Mouse (Mus musculus): ENCODE measurements at regions not wholly inside any gene's neighbourhood (a gene's known extent, or its start where the extent isn't known, plus 50 kb on each side); places are given as distances from the start of the nearest gene placed in this dataset.

DNA sequence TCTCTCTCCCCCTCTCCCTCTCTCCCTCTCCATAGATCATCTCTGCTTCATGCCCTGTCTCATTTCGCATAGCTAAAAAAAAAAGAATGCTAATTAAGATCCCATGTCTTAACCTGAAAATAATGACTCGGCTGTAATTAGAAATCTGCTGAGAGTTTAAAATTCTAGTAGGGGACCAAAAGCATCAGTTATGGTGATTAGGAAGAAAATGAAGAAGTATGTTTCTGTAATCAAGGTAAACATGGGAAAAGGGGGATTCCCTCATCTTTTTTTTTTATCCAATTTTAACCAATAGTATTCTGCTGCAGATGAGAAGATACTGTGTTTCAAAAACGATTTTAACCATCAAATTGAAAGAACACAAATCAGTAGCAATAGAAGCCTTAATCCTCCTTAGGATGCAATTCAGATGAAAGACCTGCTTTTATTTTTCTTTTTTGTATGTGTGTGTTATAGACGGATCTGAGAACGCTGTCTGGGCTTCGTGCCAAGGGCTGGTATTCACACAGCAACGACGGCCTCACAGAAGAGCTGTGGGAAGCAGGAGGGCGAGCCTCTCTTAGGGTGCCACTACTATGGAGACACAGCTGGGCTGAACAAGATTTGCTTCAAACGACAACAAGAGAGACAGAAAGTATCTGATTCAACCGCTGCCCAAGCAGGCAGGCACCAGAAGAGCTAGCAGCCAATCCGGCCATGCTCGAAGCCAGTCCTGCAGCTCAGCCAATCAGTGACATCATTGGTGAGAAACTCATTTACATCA is 223.2 kb downstream of the Usp25 start:
- WGBS, result 46% methylated on average over 13 of the region's 13 CpGs
- peak; percentile 27; the same call in 1 of the 2 replicates for ATAC-seq (ENCODE audit: insufficient number of reproducible peaks, insufficient read depth, low FRiP score, low TSS enrichment, low read depth)
- no peak overlapping the region for H3K9ac ChIP-seq (replicated peaks)
- no peaks in the 10 kb centered on the region for H3K27me3 ChIP-seq
- H3K4me3 ChIP-seq (replicated peaks), result peak overlapping the region; percentile 3; the same call in 1 of the 2 replicates
- H3K36me3 ChIP-seq, result no peaks in the 10 kb centered on the region
- no peak overlapping the region for H3K27ac ChIP-seq
- peak overlapping the region; percentile 35 for H3K4me2 ChIP-seq
- no peaks in the 10 kb centered on the region for H3K9me3 ChIP-seq
- peaks cover 28% of the 10 kb centered on the region; the same call in 1 of the 2 replicates for H3K4me1 ChIP-seq (replicated peaks)

DNA sequence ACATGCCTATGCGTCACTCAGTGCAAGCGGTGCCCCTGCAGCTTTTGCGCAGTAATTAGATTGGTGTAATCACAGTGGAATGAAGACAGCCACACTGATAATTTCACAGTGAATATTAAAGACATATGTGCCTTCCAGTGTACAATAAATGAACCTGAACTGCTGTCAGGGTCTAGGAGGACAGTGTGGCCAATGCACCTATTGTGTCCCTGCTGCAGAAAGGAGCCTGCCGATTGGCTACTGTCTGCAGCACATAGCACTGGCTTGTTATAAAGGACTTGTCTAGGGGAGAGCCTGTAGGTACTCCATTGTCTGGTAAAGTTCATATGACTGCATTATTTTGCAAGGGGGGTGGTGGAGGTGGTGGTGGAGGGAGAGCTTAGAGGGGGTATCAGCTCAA is 222.5 kb downstream of the Usp25 start:
- H3K4me2 ChIP-seq, result no peak overlapping the region
- peaks cover 28% of the 10 kb centered on the region; the same call in 1 of the 2 replicates for H3K4me1 ChIP-seq (replicated peaks)
- H3K9me3 ChIP-seq, result no peaks in the 10 kb centered on the region
- no peaks in the 10 kb centered on the region for H3K36me3 ChIP-seq
- 0 out of 2 replicates have a peak, but pooled peaks have one; percentile 49 for ATAC-seq (ENCODE audit: insufficient number of reproducible peaks, insufficient read depth, low FRiP score, low TSS enrichment, low read depth)
- no peak overlapping the region for H3K4me3 ChIP-seq (replicated peaks)
- 78% methylated on average over 4 of the region's 4 CpGs for WGBS
- no peak overlapping the region for H3K27ac ChIP-seq
- no peaks in the 10 kb centered on the region for H3K27me3 ChIP-seq
- H3K9ac ChIP-seq (replicated peaks), result no peak overlapping the region

DNA sequence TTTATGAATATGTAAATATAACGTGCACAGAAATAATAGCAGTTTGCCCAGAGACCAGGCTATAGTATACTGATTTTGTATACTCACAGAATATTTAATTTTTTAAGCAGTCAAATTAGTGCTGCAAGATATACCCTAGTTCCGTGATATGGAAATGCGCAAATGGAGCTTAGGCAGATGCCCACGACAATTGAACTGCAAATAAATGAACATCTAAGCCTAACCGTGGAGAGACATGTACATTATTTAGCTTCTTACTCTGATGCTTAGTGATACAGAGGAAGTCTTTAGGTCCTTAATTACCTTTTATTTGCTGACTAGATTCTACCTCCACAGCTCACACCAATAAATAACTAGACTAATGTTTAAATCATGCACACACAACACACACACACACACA is 221.9 kb downstream of the Usp25 start:
- Histone ChIP-seq H3K9me3 (no peaks in the 10 kb centered on the region), H3K27me3 (no peaks in the 10 kb centered on the region), H3K9ac (replicated peaks) (no peak overlapping the region), H3K36me3 (no peaks in the 10 kb centered on the region), H3K4me3 (replicated peaks) (no peak overlapping the region), H3K27ac (no peak overlapping the region), H3K4me2 (no peak overlapping the region), H3K4me1 (replicated peaks) (peaks cover 28% of the 10 kb centered on the region; the same call in 1 of the 2 replicates)
- WGBS, result 84% methylated on average over 5 of the region's 5 CpGs
- ATAC-seq (ENCODE audit: insufficient number of reproducible peaks, insufficient read depth, low FRiP score, low TSS enrichment, low read depth), result no peak

All from limb, embryonic 12.5 days (tissue).